Mouse (Mus musculus) bone marrow macrophage, adult 2 months (primary cell): ENCODE data around the gene Polr2j. TPM values are rescaled to one million over a fixed set of nuclear protein-coding genes. Genes with fewer than 3 reads are reported as not detected.
A peak's percentile ranks its signal among the peaks of the same experiment; 100 is the strongest.

Experiments used
- H3K27ac ChIP-seq: 2 replicates; pipeline ENCODE4 v1.5.1; 2012; ENCODE audit warnings: low read depth, low read length; ENCODE audit not compliant: insufficient read depth
- H3K4me1 ChIP-seq: 2 replicates; pipeline ENCODE4 v1.6.1; 2012; ENCODE audit warnings: low read length; ENCODE audit not compliant: control insufficient read depth, insufficient read depth
- H3K4me3 ChIP-seq: 2 replicates; pipeline ENCODE4 v1.5.1; 2012; ENCODE audit warnings: mild to moderate bottlenecking, low read length, moderate library complexity; ENCODE audit not compliant: insufficient read depth
- CTCF ChIP-seq: IDR thresholded peaks from 2 replicates; pipeline ENCODE4 v1.5.1; 2012; ENCODE audit warnings: low read depth, mild to moderate bottlenecking, low read length, moderate library complexity
- POLR2A ChIP-seq: IDR thresholded peaks from 2 replicates; pipeline ENCODE4 v1.6.1; 2012; ENCODE audit warnings: mild to moderate bottlenecking, low read depth, low read length, borderline replicate concordance
- polyA plus RNA-seq: library from polyadenylated mRNA; stranded (reverse); fragments of >200 nt; gene quantifications from 2 replicates; pipeline ENCODE4 v1.2.4, GENCODE M21; 2012; ENCODE audit not compliant: missing spikeins, insufficient read depth, insufficient read length

Polr2j gene
- polyA plus RNA-seq, 1 experiment = 86.7 TPM

DNA sequence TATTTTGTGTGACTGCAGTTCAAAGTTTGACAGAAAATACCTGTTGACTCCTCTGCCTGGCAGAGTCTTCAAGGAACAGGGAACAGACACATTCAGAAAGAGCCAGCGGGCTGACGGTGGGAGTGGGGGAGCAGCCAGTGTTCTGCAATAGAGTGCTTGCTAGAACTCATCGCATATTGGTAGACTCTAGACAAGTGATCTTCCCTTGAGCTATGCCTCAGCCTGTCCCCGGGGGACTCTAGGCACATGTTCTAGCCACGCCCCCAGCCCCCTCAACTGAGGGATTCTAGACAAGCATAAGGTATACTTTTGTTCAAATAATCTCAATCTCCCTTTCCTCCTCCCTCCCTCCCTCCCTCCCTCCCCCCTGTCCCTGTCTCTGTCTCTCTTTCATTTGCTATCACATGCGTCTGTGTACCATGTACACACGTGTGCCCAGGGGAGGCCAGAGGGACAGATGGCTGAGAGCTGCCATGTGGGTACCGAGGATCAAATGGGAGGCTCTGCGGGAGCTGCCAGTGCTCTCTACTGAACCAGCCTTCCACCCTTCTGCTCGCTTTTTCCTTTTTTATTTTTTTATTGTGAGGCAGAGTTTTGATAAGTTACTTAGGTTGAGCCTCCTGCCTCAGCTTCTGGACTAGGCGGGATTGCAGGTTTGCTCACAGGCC, 47.5 kb downstream of the Polr2j start:
- Histone ChIP-seq H3K4me1 (no peaks in the 10 kb centered on the region), H3K4me3 (no peak overlapping the region), H3K27ac (no peak overlapping the region)
- no peak for TF ChIP-seq POLR2A

DNA sequence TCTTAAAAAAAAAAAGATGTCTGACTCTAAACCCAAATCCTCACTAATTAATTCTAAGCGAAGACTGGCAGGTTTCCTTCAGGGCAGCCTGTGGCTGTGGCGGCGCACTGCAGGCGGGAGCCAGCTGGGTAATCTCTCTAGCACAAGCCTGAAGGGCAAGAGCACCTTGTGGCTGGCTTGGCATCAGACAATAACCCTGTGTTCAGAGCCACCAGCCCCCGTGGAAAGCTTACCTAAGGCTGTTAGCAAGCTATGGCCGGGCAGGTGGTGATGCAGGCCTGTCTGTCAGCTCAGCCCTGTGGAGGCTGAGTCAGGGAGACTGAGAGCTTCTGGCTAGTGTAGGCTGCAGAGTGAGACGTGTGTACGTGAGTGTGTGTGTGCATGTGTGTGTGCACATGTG, 48.8 kb downstream of the Polr2j start:
- TF ChIP-seq CTCF (no peak), POLR2A (no peak)
- Histone ChIP-seq H3K4me3 (no peak overlapping the region), H3K27ac (no peak overlapping the region), H3K4me1 (peaks cover 7% of the 10 kb centered on the region)

DNA sequence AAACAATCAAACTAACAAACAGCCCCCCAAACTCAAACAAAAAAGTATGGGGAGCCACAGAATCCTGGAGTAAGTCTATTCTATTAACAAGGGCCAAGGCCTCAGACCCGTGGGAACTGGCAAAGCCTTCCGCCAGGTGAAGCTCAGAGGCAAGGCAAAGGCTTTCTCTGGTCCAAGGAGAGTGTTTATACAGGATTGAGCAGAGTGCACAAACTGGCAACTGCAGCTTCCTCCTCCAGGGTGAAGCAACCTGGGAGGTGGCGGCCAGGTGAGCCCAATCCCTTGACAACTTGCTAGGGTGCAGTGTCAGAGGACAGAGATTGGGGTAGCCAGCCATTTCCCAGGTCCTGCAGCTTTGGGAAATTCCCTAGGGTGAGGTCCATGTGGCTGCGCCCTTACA, 50.9 kb downstream of the Polr2j start:
- peaks cover 11% of the 10 kb centered on the region for H3K4me1 ChIP-seq
- TF ChIP-seq CTCF (no peak), POLR2A (no peak)
- H3K4me3 ChIP-seq = no peak overlapping the region
- H3K27ac ChIP-seq = no peak overlapping the region

DNA sequence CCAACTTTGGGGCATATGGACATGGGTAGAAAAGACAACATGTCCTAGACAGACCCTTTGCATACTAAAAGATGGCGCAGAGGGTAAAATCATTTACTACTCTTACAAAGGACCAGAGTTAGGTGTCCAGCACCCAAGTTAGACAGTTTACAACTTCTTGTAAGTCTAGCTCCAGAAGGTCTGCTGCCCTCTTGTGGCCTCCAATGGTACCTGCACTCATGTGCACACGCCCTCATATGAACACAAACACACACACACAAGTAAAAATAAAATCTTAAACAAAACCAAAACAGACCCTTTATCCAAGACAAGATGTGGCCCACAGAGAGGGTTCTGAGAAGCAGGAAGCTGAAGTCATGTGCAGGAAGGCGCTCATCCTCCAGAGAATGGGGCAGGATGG, 51.6 kb downstream of the Polr2j start:
- peaks cover 18% of the 10 kb centered on the region for H3K4me1 ChIP-seq
- no peak overlapping the region for H3K4me3 ChIP-seq
- no peak overlapping the region for H3K27ac ChIP-seq
- TF ChIP-seq CTCF (no peak), POLR2A (no peak)

DNA sequence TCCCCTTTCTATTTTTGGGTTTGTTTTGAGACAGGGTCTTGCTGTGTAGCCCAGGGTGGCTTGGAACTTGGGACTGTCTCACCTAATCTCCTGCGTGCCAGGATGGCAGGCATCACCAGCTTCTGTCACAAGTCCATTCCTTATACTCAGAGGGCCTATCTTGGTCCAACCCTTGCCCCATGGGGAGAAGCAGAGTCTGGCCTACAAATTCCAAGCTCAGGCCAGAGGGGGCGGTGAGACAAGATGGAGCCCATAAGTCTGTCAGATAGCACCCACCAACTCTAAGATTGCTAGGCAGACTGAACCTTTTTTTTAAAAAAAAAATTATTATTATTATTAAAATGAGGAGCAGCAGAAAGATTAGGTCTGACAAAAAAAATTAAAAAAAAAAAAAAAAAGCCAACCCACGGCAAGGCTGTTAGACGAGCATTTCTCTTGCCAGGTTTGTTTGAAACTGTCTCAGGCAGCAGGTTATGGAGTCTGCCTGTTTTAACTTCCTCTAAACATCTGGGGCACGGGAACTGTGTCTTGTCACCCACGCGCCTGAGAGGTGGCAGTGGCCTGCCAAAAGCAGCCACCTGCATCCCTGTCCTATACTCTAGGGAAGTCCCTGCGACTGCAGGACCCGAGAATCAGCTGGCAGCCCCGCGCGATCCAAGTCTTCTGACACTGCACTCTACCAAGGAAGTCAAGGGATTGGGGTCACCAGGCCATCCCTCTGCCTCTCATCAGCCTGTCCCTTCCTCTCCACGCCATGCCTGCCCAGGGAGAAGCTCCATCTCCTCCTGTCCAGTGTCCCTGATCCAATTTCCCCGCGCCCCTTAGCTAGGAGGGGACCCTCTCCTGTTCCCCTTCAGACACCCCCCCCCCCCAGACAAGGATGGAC, 53.4 kb downstream of the Polr2j start:
- TF ChIP-seq POLR2A (no peak), CTCF (no peak)
- H3K27ac ChIP-seq = peak overlapping the region; percentile 96
- peaks cover 33% of the 10 kb centered on the region for H3K4me1 ChIP-seq
- H3K4me3 ChIP-seq = peak overlapping the region; percentile 71

DNA sequence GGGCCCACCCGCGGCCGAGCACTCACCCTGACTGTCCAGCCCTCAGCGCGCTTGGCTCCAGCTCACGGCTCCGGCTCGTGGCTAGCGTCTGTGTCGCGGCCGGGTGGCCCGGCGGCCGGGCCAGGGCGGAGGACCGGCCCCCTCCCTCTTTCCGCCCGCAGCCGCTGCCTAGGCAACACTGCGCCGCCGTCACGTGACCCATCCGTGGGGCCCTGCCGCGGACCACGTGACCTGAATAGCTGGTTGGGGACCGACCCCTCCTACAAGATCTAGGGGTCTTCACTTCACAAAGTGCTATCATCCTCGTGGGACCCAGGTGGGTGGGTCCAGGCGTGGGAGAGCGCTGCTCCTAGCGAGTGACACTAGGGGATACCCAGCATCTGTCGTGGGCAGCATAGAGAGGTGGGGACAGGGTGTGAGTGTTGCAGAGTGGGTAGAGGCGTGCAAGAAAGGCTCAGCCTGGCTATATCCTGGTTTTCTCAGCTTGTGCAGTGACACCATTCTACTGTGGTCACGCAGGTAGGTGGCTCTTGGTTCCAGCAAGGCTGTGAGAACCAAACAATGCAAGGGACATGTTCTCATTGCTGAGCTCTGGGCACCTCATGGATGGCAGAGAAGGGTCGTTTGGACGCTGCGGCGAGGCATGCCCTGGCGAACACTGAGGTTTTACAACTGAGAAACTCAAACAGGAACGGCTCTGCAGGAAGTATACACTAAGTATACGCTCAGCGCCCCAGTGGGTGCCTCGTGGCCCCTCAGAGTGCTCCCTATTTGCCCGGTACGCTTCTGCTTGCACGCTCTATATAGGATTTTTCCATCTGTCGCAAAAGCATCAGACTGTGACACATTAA, 54.3 kb downstream of the Polr2j start, which contains the start of gene Orai2:
TSS of gene Orai2 (minus strand) at position 202 of the 851 bp plus-strand sequence.
- peak within 1 kb of the TSS; percentile 71 for H3K4me3 ChIP-seq
- H3K4me1 ChIP-seq = peaks cover 35% of the 10 kb centered on the region
- H3K27ac ChIP-seq = peak within 1 kb of the TSS; percentile 96
- no peak for TF ChIP-seq CTCF
- no peak for TF ChIP-seq POLR2A

DNA sequence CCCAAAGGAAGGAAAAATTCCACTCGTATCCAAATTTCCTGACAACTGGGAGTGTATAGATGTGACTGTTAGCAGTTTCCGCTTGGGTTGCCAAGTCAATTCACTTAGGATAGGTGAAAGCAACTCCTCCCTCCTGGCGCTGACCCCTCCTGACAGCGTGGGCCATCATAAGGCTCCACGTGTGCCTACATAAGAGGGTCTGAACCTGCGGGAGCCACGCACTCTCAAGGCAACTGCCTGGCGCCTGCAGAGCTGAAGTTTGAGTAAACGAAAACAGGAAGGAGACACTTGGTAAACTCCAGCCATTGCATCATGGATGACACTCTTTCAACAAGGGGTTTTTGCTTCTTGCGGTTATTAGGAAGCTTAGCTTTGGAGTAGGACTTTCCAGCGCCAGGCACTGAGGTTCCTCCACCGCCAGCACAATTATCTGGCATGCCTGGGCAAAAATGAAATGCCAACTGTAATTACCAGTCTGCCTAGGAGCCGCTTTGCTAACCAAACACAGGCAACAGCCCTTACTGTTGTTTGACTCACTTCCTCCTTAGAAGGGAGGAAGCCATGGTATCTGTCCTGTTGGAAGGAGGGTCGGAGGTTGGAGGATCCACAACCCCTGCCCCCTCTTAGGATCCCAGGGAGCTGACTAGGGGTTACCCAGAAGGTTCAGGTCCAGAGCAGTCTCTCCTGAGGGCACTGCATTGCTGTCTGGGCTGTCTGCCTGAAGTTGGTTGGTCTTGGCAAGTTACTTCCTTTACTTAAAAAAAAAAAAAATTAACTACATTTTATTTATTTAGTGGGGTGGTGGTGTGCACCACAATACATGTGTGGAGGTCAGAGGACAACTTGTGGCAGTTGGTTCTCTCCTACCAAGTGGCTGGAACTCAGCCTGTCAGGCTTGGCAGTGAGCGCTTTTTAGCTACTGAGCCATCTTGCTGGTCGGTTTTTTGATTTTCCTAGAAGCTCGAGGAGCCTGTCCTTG, 55.2 kb downstream of the Polr2j start:
- TF ChIP-seq POLR2A = 0 out of 2 replicates have a peak, but pooled peaks have one; percentile 21
- no peak for TF ChIP-seq CTCF
- H3K4me1 ChIP-seq = peaks cover 35% of the 10 kb centered on the region
- peak overlapping the region; percentile 71 for H3K4me3 ChIP-seq
- peak overlapping the region; percentile 96 for H3K27ac ChIP-seq

Other genes with a start within 250 kb of the Polr2j start
- 0.80 and 1.8 TPM in 2 replicates for gene Hspb1, start 228.7 kb upstream of the Polr2j start, polyA plus RNA-seq
- 151 and 157 TPM in 2 replicates for gene Ywhag, start 182.0 kb upstream of the Polr2j start, polyA plus RNA-seq
- gene Ssc4d, start 142.1 kb upstream of the Polr2j start, polyA plus RNA-seq = 6.8 and 10.0 TPM in 2 replicates
- gene Zp3, start 136.5 kb upstream of the Polr2j start, polyA plus RNA-seq = not detected in 2 replicates
- 9.5 and 9.8 TPM in 2 replicates for gene Dtx2, start 121.8 kb upstream of the Polr2j start, polyA plus RNA-seq
- gene Upk3b, start 78.1 kb upstream of the Polr2j start, polyA plus RNA-seq = not detected in 2 replicates
- not detected in 2 replicates for gene Upk3bl, start 62.1 kb upstream of the Polr2j start, polyA plus RNA-seq
- 273 and 311 TPM in 2 replicates for gene Rasa4, start 32.7 kb upstream of the Polr2j start, polyA plus RNA-seq
- 30.5 and 36.4 TPM in 2 replicates for gene Lrwd1, start 19.4 kb downstream of the Polr2j start, polyA plus RNA-seq
- gene Alkbh4, start 19.5 kb downstream of the Polr2j start, polyA plus RNA-seq = 9.6 and 10.4 TPM in 2 replicates
- gene Orai2, start 54.1 kb downstream of the Polr2j start, polyA plus RNA-seq = 18.1 and 20.2 TPM in 2 replicates
- 22.7 and 39.2 TPM in 2 replicates for gene Prkrip1, start 82.3 kb downstream of the Polr2j start, polyA plus RNA-seq
- gene Sh2b2, start 129.9 kb downstream of the Polr2j start, polyA plus RNA-seq = 13.5 and 14.2 TPM in 2 replicates